Mouse (Mus musculus): ENCODE data around the gene Rps29. TPM values are rescaled to one million over a fixed set of nuclear protein-coding genes. Genes with fewer than 3 reads are reported as not detected.

Gene Rps29
- total and polyA plus RNA-seq, 3 experiments, result 450 to 5,133 (median 1,410) TPM

GRCm38 (mm10) chr12:69164904-69165303, 5.9 kb upstream of the Rps29 start:
- DNase-seq (ENCODE audit: low read depth, low spot score), result peak; percentile 73
- H3K4me3 ChIP-seq (ENCODE audit: control insufficient read depth in 1 of 2, insufficient read depth in 1 of 2, low read depth in 2 of 2, low read length in 2 of 2), result peak overlapping the region in 1 of 2 experiments; percentile 2; a peak in 2 of 4 replicates
- H3K27ac ChIP-seq (ENCODE audit: control insufficient read depth, low read depth, low read length), result no peak overlapping the region
- peaks cover 2 to 18% of the 10 kb centered on the region in 2 experiments; a peak in 3 of 4 replicates for H3K4me1 ChIP-seq (ENCODE audit: control insufficient read depth in 1 of 2, insufficient read depth in 2 of 2, low read length in 2 of 2)
- no peaks in the 10 kb centered on the region for H3K9me3 ChIP-seq (replicated peaks; ENCODE audit: insufficient read depth, low read length)
- H3K27me3 ChIP-seq (ENCODE audit: control insufficient read depth in 1 of 2, insufficient read depth in 2 of 2, low read length in 2 of 2), result no peaks in the 10 kb centered on the region
- H3K79me2 ChIP-seq (ENCODE audit: control insufficient read depth, insufficient read depth, low read length, poor library complexity), result peaks cover 7% of the 10 kb centered on the region
- H3K36me3 ChIP-seq (ENCODE audit: control insufficient read depth in 1 of 2, insufficient read depth in 2 of 2, low read length in 2 of 2), result peaks cover 0 to 25% of the 10 kb centered on the region in 2 experiments; a peak in 2 of 4 replicates
- H3K9ac ChIP-seq (ENCODE audit: control insufficient read depth, low read depth, low read length, poor library complexity, severe bottlenecking), result no peak overlapping the region
- TF ChIP-seq POLR2AphosphoS5 (IDR thresholded peaks at IDR 0.05; ENCODE audit: borderline replicate concordance, low read depth, low read length) (no peak), E2F4 (IDR thresholded peaks at IDR 0.05; ENCODE audit: borderline replicate concordance, low read depth, low read length) (no peak), NELFE (IDR thresholded peaks at IDR 0.05; ENCODE audit: low read depth, low read length) (no peak), POLR2AphosphoS2 (IDR thresholded peaks at IDR 0.05; ENCODE audit: low read length) (no peak), POLR2A (IDR thresholded peaks at IDR 0.05; ENCODE audit: control insufficient read depth in 1 of 2, insufficient read depth in 1 of 2, low read depth in 1 of 2, low read length in 2 of 2, poor library complexity in 1 of 2) (no peak), UBTF (IDR thresholded peaks at IDR 0.05; ENCODE audit: borderline replicate concordance, insufficient read depth, low read depth, low read length) (no peak), TAL1 (IDR thresholded peaks at IDR 0.05; ENCODE audit: low read length) (0 out of 2 replicates have a peak, but pooled peaks have one; percentile 26), BHLHE40 (IDR thresholded peaks at IDR 0.05; ENCODE audit: borderline replicate concordance, low read depth, low read length) (peak; percentile 33; the same call in 1 of the 2 replicates), SMC3 (IDR thresholded peaks at IDR 0.05; ENCODE audit: low read depth, low read length) (no peak), ZMIZ1 (IDR thresholded peaks at IDR 0.05; ENCODE audit: low read depth, low read length) (no peak), MXI1 (IDR thresholded peaks at IDR 0.05; ENCODE audit: low read depth, low read length) (peak; percentile 33; the same call in 1 of the 2 replicates), ETS1 (IDR thresholded peaks at IDR 0.05; ENCODE audit: low read depth, low read length) (peak; percentile 64), JUND (IDR thresholded peaks at IDR 0.05; ENCODE audit: low read depth, low read length) (no peak), MAX (IDR thresholded peaks at IDR 0.05; ENCODE audit: low read length) (peak; percentile 39; the same call in 1 of the 2 replicates), MYB (IDR thresholded peaks at IDR 0.05; ENCODE audit: low read depth, low read length) (no peak), EP300 (IDR thresholded peaks at IDR 0.05; ENCODE audit: low read depth in 1 of 2, low read length in 2 of 2) (peak; percentile 22 to 67; a peak in 1 of 4 replicates), SIN3A (IDR thresholded peaks at IDR 0.05; ENCODE audit: low read length) (peak; percentile 49), KAT2A (conservative IDR thresholded peaks at IDR 0.05; ENCODE audit: low read depth, low read length) (no peak), TBP (IDR thresholded peaks at IDR 0.05; ENCODE audit: low read depth, low read length) (no peak), ZKSCAN1 (IDR thresholded peaks at IDR 0.05; ENCODE audit: low read depth, low read length) (no peak), GATA1 (IDR thresholded peaks at IDR 0.05; ENCODE audit: low read depth, low read length) (peak; percentile 81), ELF1 (IDR thresholded peaks at IDR 0.05; ENCODE audit: low read depth, low read length) (no peak), HCFC1 (IDR thresholded peaks at IDR 0.05; ENCODE audit: low read depth, low read length) (no peak), MAZ (IDR thresholded peaks at IDR 0.05; ENCODE audit: low read depth, low read length) (no peak), TCF12 (IDR thresholded peaks at IDR 0.05; ENCODE audit: low read depth, low read length) (peak; percentile 59), CHD1 (IDR thresholded peaks at IDR 0.05; ENCODE audit: low read depth, low read length) (no peak), MYC (IDR thresholded peaks at IDR 0.05; ENCODE audit: low read depth, low read length) (0 out of 2 replicates have a peak, but pooled peaks have one; percentile 27), NRF1 (IDR thresholded peaks at IDR 0.05; ENCODE audit: insufficient read depth, low read depth, low read length, poor library complexity, severe bottlenecking) (no peak), GABPA (IDR thresholded peaks at IDR 0.05; ENCODE audit: low read depth, low read length) (no peak), CHD2 (IDR thresholded peaks at IDR 0.05; ENCODE audit: low read length) (no peak), ZC3H11A (IDR thresholded peaks at IDR 0.05; ENCODE audit: low read depth, low read length) (no peak), MEF2A (IDR thresholded peaks at IDR 0.05; ENCODE audit: extremely low read depth, insufficient replicate concordance, low read depth, low read length, poor library complexity, severe bottlenecking) (no peak), CTCF (IDR thresholded peaks at IDR 0.05 in 2 of 3, conservative IDR thresholded peaks at IDR 0.05 in 1 of 3; ENCODE audit: control insufficient read depth in 1 of 3, insufficient read depth in 1 of 3, low read depth in 2 of 3, low read length in 3 of 3, poor library complexity in 1 of 3, severe bottlenecking in 1 of 3) (peak in 2 of 3 experiments; percentile 15 to 24; a peak in 2 of 6 replicates), RAD21 (IDR thresholded peaks at IDR 0.05; ENCODE audit: low read depth, low read length) (peak; percentile 3), MAFK (IDR thresholded peaks at IDR 0.05; ENCODE audit: borderline replicate concordance, low read depth, low read length) (no peak), USF1 (IDR thresholded peaks at IDR 0.05; ENCODE audit: low read depth, low read length) (no peak), ZNF384 (IDR thresholded peaks at IDR 0.05; ENCODE audit: low read depth, low read length) (no peak), RCOR1 (IDR thresholded peaks at IDR 0.05; ENCODE audit: low read depth, low read length) (peak; percentile 59; the same call in 1 of the 2 replicates)

Measured in MEL (cell line).